In genomic region chr1:191249975-191250374, GRCm38 (mm10) we compare ENCODE assay signal across 18 mouse cellular contexts. TPM values are rescaled to one million over a fixed set of nuclear protein-coding genes. Genes with fewer than 3 reads are reported as not detected.
DNase-seq lines count a peak whose midpoint lies in the region; ATAC-seq lines count a peak whose summit lies in the region.
"Had no signal": no experiment of that assay in that cellular context is flagged by ENCODE, and none has a peak within 500 bp of the region (broad histone marks: within the 10 kb centered on the region; RNA-seq: fewer than 3 reads in every experiment).

No protein-coding gene starts in this region.

- 25% methylated on average over 3 of the region's 3 CpGs for WGBS in liver, embryonic 16.5 days (ENCODE audit: insufficient replicate concordance)
- 59% methylated on average over 3 of the region's 3 CpGs for WGBS in liver, embryonic 11.5 days
- 86% methylated on average over 3 of the region's 3 CpGs for WGBS in forebrain, embryonic 12.5 days

- no peak overlapping the region for H3K27ac ChIP-seq in liver, embryonic 16.5 days (ENCODE audit: low read length)
- H3K27ac ChIP-seq in liver, embryonic 11.5 days (ENCODE audit: low read depth, low read length), result no peak overlapping the region
- H3K27ac ChIP-seq in forebrain, embryonic 12.5 days, result no peak overlapping the region
- H3K27ac ChIP-seq: heart, embryonic 10.5 days; hindbrain, embryonic 15.5 days; midbrain, embryonic 12.5 days had no signal

- H3K4me2 ChIP-seq in liver, embryonic 16.5 days (ENCODE audit: low read depth, low read length), result no peak overlapping the region
- no peak overlapping the region for H3K4me2 ChIP-seq in liver, embryonic 11.5 days
- H3K4me2 ChIP-seq in forebrain, embryonic 12.5 days, result no peak overlapping the region
- H3K4me2 ChIP-seq: hindbrain, embryonic 15.5 days; lung, embryonic 14.5 days; midbrain, embryonic 12.5 days had no signal

- no peaks in the 10 kb centered on the region for H3K27me3 ChIP-seq in liver, embryonic 16.5 days (ENCODE audit: control insufficient read depth, insufficient read depth, low read depth, low read length)
- no peaks in the 10 kb centered on the region for H3K27me3 ChIP-seq in liver, embryonic 11.5 days (replicated peaks; ENCODE audit: control insufficient read depth, insufficient read depth, low read length)
- H3K27me3 ChIP-seq in forebrain, embryonic 12.5 days, result no peaks in the 10 kb centered on the region
- H3K27me3 ChIP-seq: hindbrain, embryonic 15.5 days; midbrain, embryonic 12.5 days had no signal

- 0 out of 2 replicates have a peak, but pooled peaks have one; percentile 16 for ATAC-seq in liver, embryonic 16.5 days (ENCODE audit: low read depth)
- no peak for ATAC-seq in liver, embryonic 11.5 days (replicated peaks; ENCODE audit: low FRiP score)
- peak; percentile 34 for ATAC-seq in CD4-positive, CD25-positive, alpha-beta regulatory T cell, adult 4 months
- ATAC-seq in granulocyte monocyte progenitor cell, adult 5-6 weeks (replicated peaks; ENCODE audit: poor library complexity, severe bottlenecking), result peak; percentile 78
- ATAC-seq in forebrain, embryonic 12.5 days (ENCODE audit: low FRiP score), result no peak

- no peaks in the 10 kb centered on the region for H3K9me3 ChIP-seq in liver, embryonic 16.5 days (replicated peaks; ENCODE audit: control insufficient read depth, low read length)
- H3K9me3 ChIP-seq in liver, embryonic 11.5 days (ENCODE audit: control insufficient read depth, low read length), result no peaks in the 10 kb centered on the region; the same call in 1 of the 2 replicates
- H3K9me3 ChIP-seq in forebrain, embryonic 12.5 days, result no peaks in the 10 kb centered on the region
- H3K9me3 ChIP-seq: hindbrain, embryonic 15.5 days; midbrain, embryonic 12.5 days had no signal

- no peaks in the 10 kb centered on the region for H3K4me1 ChIP-seq in liver, embryonic 16.5 days (ENCODE audit: control insufficient read depth, low read depth, low read length)
- H3K4me1 ChIP-seq in liver, embryonic 11.5 days (replicated peaks; ENCODE audit: control insufficient read depth, insufficient read depth, low read length), result no peaks in the 10 kb centered on the region
- no peaks in the 10 kb centered on the region for H3K4me1 ChIP-seq in forebrain, embryonic 12.5 days
- H3K4me1 ChIP-seq: hindbrain, embryonic 15.5 days; midbrain, embryonic 12.5 days had no signal

- H3K9ac ChIP-seq in liver, embryonic 16.5 days (ENCODE audit: low read depth, low read length), result no peak overlapping the region
- no peak overlapping the region for H3K9ac ChIP-seq in liver, embryonic 11.5 days (ENCODE audit: low read depth, low read length)
- no peak overlapping the region for H3K9ac ChIP-seq in forebrain, embryonic 12.5 days
- H3K9ac ChIP-seq: hindbrain, embryonic 15.5 days; lung, embryonic 14.5 days; midbrain, embryonic 12.5 days had no signal

- no peak overlapping the region for H3K4me3 ChIP-seq in liver, embryonic 16.5 days (ENCODE audit: low read depth, low read length)
- no peak overlapping the region for H3K4me3 ChIP-seq in liver, embryonic 11.5 days (ENCODE audit: low read depth, low read length)
- H3K4me3 ChIP-seq in forebrain, embryonic 12.5 days (replicated peaks), result no peak overlapping the region
- H3K4me3 ChIP-seq: heart, embryonic 10.5 days; hindbrain, embryonic 15.5 days; midbrain, embryonic 12.5 days had no signal

- no peaks in the 10 kb centered on the region for H3K36me3 ChIP-seq in liver, embryonic 16.5 days (ENCODE audit: control insufficient read depth, insufficient read depth)
- peaks cover 3% of the 10 kb centered on the region; the same call in 1 of the 2 replicates for H3K36me3 ChIP-seq in liver, embryonic 11.5 days (ENCODE audit: control insufficient read depth, insufficient read depth, low read length)
- no peaks in the 10 kb centered on the region for H3K36me3 ChIP-seq in forebrain, embryonic 12.5 days (replicated peaks)

- no peak for DNase-seq in liver, embryonic 11.5 days (ENCODE audit: low spot score)
- peak; percentile 51 to 56 for DNase-seq in monocyte, adult 2 months (ENCODE audit: low read depth in 1 of 2, low spot score in 2 of 2)
- DNase-seq in right cerebral cortex, postnatal 4 days, result no peak
- no peak for DNase-seq in urinary bladder, postnatal 4 days (ENCODE audit: low spot score in 2 of 2)
- DNase-seq: cerebellum, postnatal 25 days; gastrocnemius, postnatal 14 days; heart, postnatal 14 days; kidney, adult 11 months; kidney, postnatal 4 days; layer of hippocampus, postnatal 36 days; lung, embryonic 14.5 days had no signal

RNA-seq across cellular contexts. Expression of gene Atf3, which starts 32.1 kb away (rescaled TPM):
- polyA plus RNA-seq in liver, embryonic 16.5 days (2015; fragmentation: Nextera tagmentation; extraction: Ambion mirVana), result 1.5 and 1.9 TPM in 2 replicates
- polyA plus RNA-seq in liver, embryonic 11.5 days (2014; fragmentation: Nextera tagmentation; extraction: Ambion mirVana), result 3.1 and 3.6 TPM in 2 replicates
- polyA plus RNA-seq in CD4-positive, CD25-positive, alpha-beta regulatory T cell, adult 4 months (2017; shearing (Covaris generic)), result not detected
- not detected in 2 replicates for total RNA-seq in granulocyte monocyte progenitor cell, adult 5-6 weeks (2014; fragmentation: Nextera tagmentation)
- total RNA-seq in granulocyte monocyte progenitor cell, adult 5-6 weeks (2017), result 8.7 and 12.8 TPM in 2 replicates
- polyA plus RNA-seq in forebrain, embryonic 12.5 days (2016; fragmentation: Nextera tagmentation; extraction: Ambion mirVana), result 0.96 and 1.7 TPM in 2 replicates

Comparison
In these comparisons a context has a peak if more than half of its experiments do, and no peak if none do; other contexts are left out.
1. ATAC-seq: peak in liver, embryonic 16.5 days (single experiment), CD4-positive, CD25-positive, alpha-beta regulatory T cell, adult 4 months (single experiment) and granulocyte monocyte progenitor cell, adult 5-6 weeks (single experiment); none in liver, embryonic 11.5 days (single experiment) and forebrain, embryonic 12.5 days (single experiment).
2. DNase-seq: peak in monocyte, adult 2 months (2 of 2); none in liver, embryonic 11.5 days (single experiment), right cerebral cortex, postnatal 4 days (single experiment) and urinary bladder, postnatal 4 days (0 of 2).